Mouse (Mus musculus): ENCODE data around the gene H2al2a. TPM values are rescaled to one million over a fixed set of nuclear protein-coding genes. Genes with fewer than 3 reads are reported as not detected.

Gene H2al2a
- not detected in 2 replicates for polyA plus RNA-seq (2015; fragmentation: Nextera tagmentation; extraction: Ambion mirVana)

- H3K4me1 ChIP-seq (replicated peaks; ENCODE audit: control insufficient read depth, insufficient read depth): no peaks in the 10 kb centered on the region
- ATAC-seq (ENCODE audit: low FRiP score, low TSS enrichment) (no peak), DNase-seq (ENCODE audit: low spot score) (no peak)
- no peaks in the 10 kb centered on the region for H3K27me3 ChIP-seq (ENCODE audit: control insufficient read depth, insufficient read depth, low read length)
- no peak for TF ChIP-seq EP300 (optimal IDR thresholded peaks at IDR 0.05)
- TF ChIP-seq CTCF (IDR thresholded peaks at IDR 0.05; ENCODE audit: low read depth): no peak
- H3K27ac ChIP-seq (replicated peaks): no peak within 1 kb of the TSS
- no peak within 1 kb of the TSS for H3K4me2 ChIP-seq (replicated peaks; ENCODE audit: low read depth)
- no peak within 1 kb of the TSS for H3K9ac ChIP-seq (ENCODE audit: low read length)
- H3K9me3 ChIP-seq (ENCODE audit: control insufficient read depth, low read length): no peaks in the 10 kb centered on the region
- H3K36me3 ChIP-seq (ENCODE audit: control insufficient read depth, insufficient read depth, low read length): no peaks in the 10 kb centered on the region
- no peak within 1 kb of the TSS for H3K4me3 ChIP-seq (ENCODE audit: low read depth, low read length)
These were observed at the start of gene H2al2a for GRCm38 (mm10) chr2:17996858-17997257. TSS of gene H2al2a (minus strand) at chr2:17996958.

GRCm38 (mm10) chr2:18046186-18046585 lies 49.4 kb upstream of the H2al2a start:
- H3K27ac ChIP-seq (replicated peaks): no peak overlapping the region
- no peaks in the 10 kb centered on the region for H3K27me3 ChIP-seq (ENCODE audit: control insufficient read depth, insufficient read depth, low read length)
- no peak for TF ChIP-seq CTCF (IDR thresholded peaks at IDR 0.05; ENCODE audit: low read depth)
- TF ChIP-seq EP300 (optimal IDR thresholded peaks at IDR 0.05): no peak
- peak overlapping the region; percentile 78 for H3K4me2 ChIP-seq (replicated peaks; ENCODE audit: low read depth)
- H3K4me3 ChIP-seq (ENCODE audit: low read depth, low read length): peak overlapping the region; percentile 78
- no peak for DNase-seq (ENCODE audit: low spot score)
- 0 out of 2 replicates have a peak, but pooled peaks cover 6% of the 10 kb centered on the region for H3K4me1 ChIP-seq (replicated peaks; ENCODE audit: control insufficient read depth, insufficient read depth)
- WGBS: 9% methylated on average over 4 of the region's 4 CpGs
- H3K36me3 ChIP-seq (ENCODE audit: control insufficient read depth, insufficient read depth, low read length): no peaks in the 10 kb centered on the region
- ATAC-seq (ENCODE audit: low FRiP score, low TSS enrichment): no peak
- no peaks in the 10 kb centered on the region for H3K9me3 ChIP-seq (ENCODE audit: control insufficient read depth, low read length)
- H3K9ac ChIP-seq (ENCODE audit: low read length): peak overlapping the region; percentile 90

- 38% methylated on average over 6 of the region's 6 CpGs for WGBS
- DNase-seq (ENCODE audit: low spot score): no peak
These were observed 49.0 kb upstream of the H2al2a start for GRCm38 (mm10) chr2:18045781-18046181.

GRCm38 (mm10) chr2:18045143-18045780 lies 48.5 kb upstream of the H2al2a start:
- Histone ChIP-seq H3K4me1 (replicated peaks; ENCODE audit: control insufficient read depth, insufficient read depth) (0 out of 2 replicates have a peak, but pooled peaks cover 6% of the 10 kb centered on the region), H3K27me3 (ENCODE audit: control insufficient read depth, insufficient read depth, low read length) (no peaks in the 10 kb centered on the region), H3K36me3 (ENCODE audit: control insufficient read depth, insufficient read depth, low read length) (no peaks in the 10 kb centered on the region), H3K27ac (replicated peaks) (no peak overlapping the region), H3K4me3 (ENCODE audit: low read depth, low read length) (peak overlapping the region; percentile 78), H3K9me3 (ENCODE audit: control insufficient read depth, low read length) (no peaks in the 10 kb centered on the region), H3K9ac (ENCODE audit: low read length) (0 out of 2 replicates have a peak overlapping the region, but pooled peaks have one; percentile 35), H3K4me2 (replicated peaks; ENCODE audit: low read depth) (peak overlapping the region; percentile 78)
- no peak for DNase-seq (ENCODE audit: low spot score)
- WGBS: 34% methylated on average over 7 of the region's 7 CpGs
- ATAC-seq (ENCODE audit: low FRiP score, low TSS enrichment): no peak
- TF ChIP-seq CTCF (IDR thresholded peaks at IDR 0.05; ENCODE audit: low read depth) (no peak), EP300 (optimal IDR thresholded peaks at IDR 0.05) (no peak)

More at GRCm38 (mm10) chr2:18045781-18046181, 49.0 kb upstream of the H2al2a start:
- H3K4me2 ChIP-seq (replicated peaks; ENCODE audit: low read depth): peak overlapping the region; percentile 78
- TF ChIP-seq EP300 (optimal IDR thresholded peaks at IDR 0.05): no peak
- no peak for TF ChIP-seq CTCF (IDR thresholded peaks at IDR 0.05; ENCODE audit: low read depth)
- H3K36me3 ChIP-seq (ENCODE audit: control insufficient read depth, insufficient read depth, low read length): no peaks in the 10 kb centered on the region
- H3K4me3 ChIP-seq (ENCODE audit: low read depth, low read length): peak overlapping the region; percentile 78
- ATAC-seq (ENCODE audit: low FRiP score, low TSS enrichment): no peak
- H3K9ac ChIP-seq (ENCODE audit: low read length): 0 out of 2 replicates have a peak overlapping the region, but pooled peaks have one; percentile 35
- H3K4me1 ChIP-seq (replicated peaks; ENCODE audit: control insufficient read depth, insufficient read depth): 0 out of 2 replicates have a peak, but pooled peaks cover 6% of the 10 kb centered on the region
- H3K27me3 ChIP-seq (ENCODE audit: control insufficient read depth, insufficient read depth, low read length): no peaks in the 10 kb centered on the region
- H3K27ac ChIP-seq (replicated peaks): no peak overlapping the region
- no peaks in the 10 kb centered on the region for H3K9me3 ChIP-seq (ENCODE audit: control insufficient read depth, low read length)

- ATAC-seq (ENCODE audit: low FRiP score, low TSS enrichment): no peak
- Histone ChIP-seq H3K9me3 (ENCODE audit: control insufficient read depth, low read length) (no peaks in the 10 kb centered on the region), H3K36me3 (ENCODE audit: control insufficient read depth, insufficient read depth, low read length) (no peaks in the 10 kb centered on the region), H3K27ac (replicated peaks) (no peak overlapping the region), H3K4me3 (ENCODE audit: low read depth, low read length) (no peak overlapping the region), H3K9ac (ENCODE audit: low read length) (no peak overlapping the region), H3K4me1 (replicated peaks; ENCODE audit: control insufficient read depth, insufficient read depth) (0 out of 2 replicates have a peak, but pooled peaks cover 2% of the 10 kb centered on the region), H3K27me3 (ENCODE audit: control insufficient read depth, insufficient read depth, low read length) (no peaks in the 10 kb centered on the region), H3K4me2 (replicated peaks; ENCODE audit: low read depth) (no peak overlapping the region)
- no peak for DNase-seq (ENCODE audit: low spot score)
- TF ChIP-seq CTCF (IDR thresholded peaks at IDR 0.05; ENCODE audit: low read depth) (no peak), EP300 (optimal IDR thresholded peaks at IDR 0.05) (no peak)
- WGBS: 64% methylated on average over 14 of the region's 14 CpGs
These were observed 44.6 kb upstream of the H2al2a start for GRCm38 (mm10) chr2:18041199-18041885.

Data from stomach, postnatal 0 days (tissue).